Comparison of ENCODE assay signal across 10 mouse cellular contexts in genomic region chr5:122524854-122525237, GRCm38 (mm10). TPM values are rescaled to one million over a fixed set of nuclear protein-coding genes. Genes with fewer than 3 reads are reported as not detected.
DNase-seq lines count a peak whose midpoint lies in the region; ATAC-seq and TF ChIP-seq lines count a peak whose summit lies in the region.
"Had no signal": no experiment of that assay in that cellular context is flagged by ENCODE, and none has a peak within 500 bp of the region (broad histone marks: within the 10 kb centered on the region; RNA-seq: fewer than 3 reads in every experiment).

No protein-coding gene starts in this region.

- H3K27me3 ChIP-seq in embryonic facial prominence, embryonic 15.5 days: no peaks in the 10 kb centered on the region
- H3K27me3 ChIP-seq in intestine, embryonic 14.5 days (replicated peaks; ENCODE audit: control insufficient read depth, insufficient read depth, low read length): no peaks in the 10 kb centered on the region
- H3K27me3 ChIP-seq: liver, embryonic 15.5 days had no signal

- no peak for ATAC-seq in embryonic facial prominence, embryonic 15.5 days (ENCODE audit: insufficient number of reproducible peaks, low FRiP score, low TSS enrichment, low read depth)
- no peak for ATAC-seq in intestine, embryonic 14.5 days (replicated peaks; ENCODE audit: low FRiP score, low TSS enrichment, low read depth)

- H3K4me3 ChIP-seq in layer of hippocampus, adult 2 months: no peak overlapping the region
- H3K4me3 ChIP-seq in embryonic facial prominence, embryonic 15.5 days (replicated peaks): no peak overlapping the region
- H3K4me3 ChIP-seq in intestine, embryonic 14.5 days (ENCODE audit: low read depth, low read length): no peak overlapping the region
- H3K4me3 ChIP-seq: liver, embryonic 15.5 days had no signal

- H3K9ac ChIP-seq in embryonic facial prominence, embryonic 15.5 days: no peak overlapping the region
- H3K9ac ChIP-seq in intestine, embryonic 14.5 days (ENCODE audit: low read length): no peak overlapping the region
- H3K9ac ChIP-seq: liver, embryonic 15.5 days had no signal

- H3K36me3 ChIP-seq in embryonic facial prominence, embryonic 15.5 days: no peaks in the 10 kb centered on the region
- no peaks in the 10 kb centered on the region for H3K36me3 ChIP-seq in intestine, embryonic 14.5 days (ENCODE audit: control insufficient read depth, insufficient read depth, low read length)
- H3K36me3 ChIP-seq: liver, embryonic 15.5 days had no signal

- no peak overlapping the region for H3K4me2 ChIP-seq in embryonic facial prominence, embryonic 15.5 days (replicated peaks)
- no peak overlapping the region for H3K4me2 ChIP-seq in intestine, embryonic 14.5 days (ENCODE audit: low read length)
- H3K4me2 ChIP-seq: liver, embryonic 15.5 days had no signal

- H3K27ac ChIP-seq in layer of hippocampus, adult 2 months: peak overlapping the region; percentile 71
- 0 out of 2 replicates have a peak overlapping the region, but pooled peaks have one; percentile 11 for H3K27ac ChIP-seq in embryonic facial prominence, embryonic 15.5 days (replicated peaks)
- H3K27ac ChIP-seq in intestine, embryonic 14.5 days (ENCODE audit: low read depth): peak overlapping the region; percentile 16; the same call in 1 of the 2 replicates
- H3K27ac ChIP-seq: liver, embryonic 15.5 days had no signal

- DNase-seq in layer of hippocampus, adult 2 months (ENCODE audit: low spot score in 2 of 2): no peak
- DNase-seq in layer of hippocampus, adult 18-20 months (ENCODE audit: low spot score in 2 of 2): no peak
- DNase-seq in intestine, embryonic 14.5 days (ENCODE audit: low spot score): no peak
- peak; percentile 63 to 83 for DNase-seq in kidney, postnatal 25 days
- DNase-seq in ovary, postnatal 14 days (ENCODE audit: low spot score): no peak
- DNase-seq in thymus, postnatal 10 days (ENCODE audit: low spot score in 2 of 2): no peak
- DNase-seq in cerebellum, adult 9-11 months: no peak
- DNase-seq: cerebellum, postnatal 25 days had no signal

- H3K4me1 ChIP-seq in embryonic facial prominence, embryonic 15.5 days: peaks cover 51% of the 10 kb centered on the region
- peaks cover 45% of the 10 kb centered on the region for H3K4me1 ChIP-seq in intestine, embryonic 14.5 days (replicated peaks; ENCODE audit: control insufficient read depth, insufficient read depth, low read length)

- no peaks in the 10 kb centered on the region for H3K9me3 ChIP-seq in embryonic facial prominence, embryonic 15.5 days (replicated peaks)
- no peaks in the 10 kb centered on the region for H3K9me3 ChIP-seq in intestine, embryonic 14.5 days (ENCODE audit: control insufficient read depth, low read length)
- H3K9me3 ChIP-seq: liver, embryonic 15.5 days had no signal

- WGBS in embryonic facial prominence, embryonic 15.5 days: 66% methylated on average over 4 of the region's 4 CpGs
- WGBS in intestine, embryonic 14.5 days: 51% methylated on average over 4 of the region's 4 CpGs

- TF ChIP-seq CTCF in layer of hippocampus, adult 2 months (conservative IDR thresholded peaks at IDR 0.05): no peak

RNA-seq across cellular contexts. Expression of gene Atp2a2, which starts 22.8 kb away (rescaled TPM):
- total RNA-seq in layer of hippocampus, adult 2 months (2021): 100 to 1,000 TPM; 588 to 630 TPM
- total RNA-seq in layer of hippocampus, adult 18-20 months (2021): 100 to 1,000 TPM; 601 to 621 TPM
- polyA plus RNA-seq in embryonic facial prominence, embryonic 15.5 days (2015; fragmentation: Nextera tagmentation; extraction: Ambion mirVana): 34.8 and 38.1 TPM in 2 replicates
- polyA plus RNA-seq in intestine, embryonic 14.5 days (2014; fragmentation: Nextera tagmentation; extraction: Ambion mirVana): 39.6 and 43.4 TPM in 2 replicates

Comparison
In these comparisons a context has a peak if more than half of its experiments do, and no peak if none do; other contexts are left out.
1. DNase-seq: peak in kidney, postnatal 25 days (2 of 2); none in layer of hippocampus, adult 2 months (0 of 2), layer of hippocampus, adult 18-20 months (0 of 2), intestine, embryonic 14.5 days (single experiment), ovary, postnatal 14 days (single experiment), thymus, postnatal 10 days (0 of 2) and cerebellum, adult 9-11 months (single experiment).
2. H3K27ac ChIP-seq: peak in every context shown above with its lines; median percentile 71 in layer of hippocampus, adult 2 months; 16 in intestine, embryonic 14.5 days; 11 in embryonic facial prominence, embryonic 15.5 days.